Mouse (Mus musculus): Measurements from ENCODE around the gene Cbll1.

GRCm38 (mm10) chr12:31498936-31499313, 491 bp downstream of the Cbll1 start:
- TF ChIP-seq CTCF (IDR thresholded peaks at IDR 0.05; ENCODE audit: low read depth), result no peak
- no peak for TF ChIP-seq EP300 (optimal IDR thresholded peaks at IDR 0.05)
